Mouse (Mus musculus): Measurements from ENCODE around the gene Samd8. TPM values are rescaled to one million over a fixed set of nuclear protein-coding genes. Genes with fewer than 3 reads are reported as not detected.
A peak's percentile ranks its signal among the peaks of the same experiment; 100 is the strongest.

Samd8 gene
- polyA plus RNA-seq, 1 experiment = 30.6 TPM

- Histone ChIP-seq H3K36me3 (ENCODE audit: control insufficient read depth, insufficient read depth, low read length) (no peaks in the 10 kb centered on the region), H3K4me1 (ENCODE audit: control insufficient read depth, insufficient read depth, insufficient read length, low read length) (no peaks in the 10 kb centered on the region), H3K4me3 (ENCODE audit: low read depth, low read length) (no peak overlapping the region), H3K27me3 (ENCODE audit: control insufficient read depth, insufficient read depth, low read length) (no peaks in the 10 kb centered on the region), H3K27ac (ENCODE audit: insufficient read depth, low read depth, low read length) (no peak overlapping the region)
- WGBS = 88% methylated on average over 15 of the region's 15 CpGs
- no peak for TF ChIP-seq POLR2A (IDR thresholded peaks at IDR 0.05; ENCODE audit: low read depth, low read length)
- TF ChIP-seq CTCF (IDR thresholded peaks at IDR 0.05; ENCODE audit: extremely low read depth, insufficient read length, insufficient replicate concordance, low read depth, low read length) = no peak
These were observed 17.0 kb upstream of the Samd8 start for GRCm38 (mm10) chr14:21733131-21733905.

- Histone ChIP-seq H3K27me3 (ENCODE audit: control insufficient read depth, insufficient read depth, low read length) (no peaks in the 10 kb centered on the region), H3K4me3 (ENCODE audit: low read depth, low read length) (no peak overlapping the region), H3K36me3 (ENCODE audit: control insufficient read depth, insufficient read depth, low read length) (no peaks in the 10 kb centered on the region), H3K4me1 (ENCODE audit: control insufficient read depth, insufficient read depth, insufficient read length, low read length) (no peaks in the 10 kb centered on the region), H3K27ac (ENCODE audit: insufficient read depth, low read depth, low read length) (no peak overlapping the region)
- WGBS = 96% methylated on average over 7 of the region's 7 CpGs
- TF ChIP-seq CTCF (IDR thresholded peaks at IDR 0.05; ENCODE audit: extremely low read depth, insufficient read length, insufficient replicate concordance, low read depth, low read length) = no peak
- no peak for TF ChIP-seq POLR2A (IDR thresholded peaks at IDR 0.05; ENCODE audit: low read depth, low read length)
These were observed 10.0 kb upstream of the Samd8 start for GRCm38 (mm10) chr14:21740345-21740744.

GRCm38 (mm10) chr14:21741314-21741713 is 9.0 kb upstream of the Samd8 start:
- no peaks in the 10 kb centered on the region for H3K36me3 ChIP-seq (ENCODE audit: control insufficient read depth, insufficient read depth, low read length)
- H3K27ac ChIP-seq (ENCODE audit: insufficient read depth, low read depth, low read length) = no peak overlapping the region
- no peak for TF ChIP-seq POLR2A (IDR thresholded peaks at IDR 0.05; ENCODE audit: low read depth, low read length)
- no peak for TF ChIP-seq CTCF (IDR thresholded peaks at IDR 0.05; ENCODE audit: extremely low read depth, insufficient read length, insufficient replicate concordance, low read depth, low read length)
- H3K4me1 ChIP-seq (ENCODE audit: control insufficient read depth, insufficient read depth, insufficient read length, low read length) = no peaks in the 10 kb centered on the region
- H3K27me3 ChIP-seq (ENCODE audit: control insufficient read depth, insufficient read depth, low read length) = no peaks in the 10 kb centered on the region
- 91% methylated on average over 3 of the region's 3 CpGs for WGBS
- H3K4me3 ChIP-seq (ENCODE audit: low read depth, low read length) = no peak overlapping the region

- no peaks in the 10 kb centered on the region for H3K27me3 ChIP-seq (ENCODE audit: control insufficient read depth, insufficient read depth, low read length)
- no peak overlapping the region for H3K27ac ChIP-seq (ENCODE audit: insufficient read depth, low read depth, low read length)
- H3K4me3 ChIP-seq (ENCODE audit: low read depth, low read length) = no peak overlapping the region
- 21% methylated on average over 4 of the region's 4 CpGs for WGBS
- TF ChIP-seq POLR2A (IDR thresholded peaks at IDR 0.05; ENCODE audit: low read depth, low read length) (no peak), CTCF (IDR thresholded peaks at IDR 0.05; ENCODE audit: extremely low read depth, insufficient read length, insufficient replicate concordance, low read depth, low read length) (peak; percentile 98)
- H3K4me1 ChIP-seq (ENCODE audit: control insufficient read depth, insufficient read depth, insufficient read length, low read length) = no peaks in the 10 kb centered on the region
- H3K36me3 ChIP-seq (ENCODE audit: control insufficient read depth, insufficient read depth, low read length) = no peaks in the 10 kb centered on the region
These were observed 8.5 kb upstream of the Samd8 start for GRCm38 (mm10) chr14:21741786-21742185.

- TF ChIP-seq CTCF (IDR thresholded peaks at IDR 0.05; ENCODE audit: extremely low read depth, insufficient read length, insufficient replicate concordance, low read depth, low read length) (no peak), POLR2A (IDR thresholded peaks at IDR 0.05; ENCODE audit: low read depth, low read length) (no peak)
- no peak overlapping the region for H3K4me3 ChIP-seq (ENCODE audit: low read depth, low read length)
- H3K4me1 ChIP-seq (ENCODE audit: control insufficient read depth, insufficient read depth, insufficient read length, low read length) = no peaks in the 10 kb centered on the region
- 95% methylated on average over 4 of the region's 4 CpGs for WGBS
- no peaks in the 10 kb centered on the region for H3K27me3 ChIP-seq (ENCODE audit: control insufficient read depth, insufficient read depth, low read length)
- H3K27ac ChIP-seq (ENCODE audit: insufficient read depth, low read depth, low read length) = no peak overlapping the region
- H3K36me3 ChIP-seq (ENCODE audit: control insufficient read depth, insufficient read depth, low read length) = no peaks in the 10 kb centered on the region
These were observed 7.9 kb upstream of the Samd8 start for GRCm38 (mm10) chr14:21742441-21742840.

GRCm38 (mm10) chr14:21744169-21744568 is 6.2 kb upstream of the Samd8 start:
- Histone ChIP-seq H3K36me3 (ENCODE audit: control insufficient read depth, insufficient read depth, low read length) (no peaks in the 10 kb centered on the region), H3K27ac (ENCODE audit: insufficient read depth, low read depth, low read length) (no peak overlapping the region), H3K4me3 (ENCODE audit: low read depth, low read length) (no peak overlapping the region), H3K27me3 (ENCODE audit: control insufficient read depth, insufficient read depth, low read length) (no peaks in the 10 kb centered on the region), H3K4me1 (ENCODE audit: control insufficient read depth, insufficient read depth, insufficient read length, low read length) (no peaks in the 10 kb centered on the region)
- TF ChIP-seq CTCF (IDR thresholded peaks at IDR 0.05; ENCODE audit: extremely low read depth, insufficient read length, insufficient replicate concordance, low read depth, low read length) (no peak), POLR2A (IDR thresholded peaks at IDR 0.05; ENCODE audit: low read depth, low read length) (no peak)
- WGBS = 100% methylated on average over 1 of the region's 1 CpGs

GRCm38 (mm10) chr14:21745149-21745548 is 5.2 kb upstream of the Samd8 start:
- 61% methylated on average over 5 of the region's 5 CpGs for WGBS
- Histone ChIP-seq H3K27ac (ENCODE audit: insufficient read depth, low read depth, low read length) (no peak overlapping the region), H3K36me3 (ENCODE audit: control insufficient read depth, insufficient read depth, low read length) (no peaks in the 10 kb centered on the region), H3K27me3 (ENCODE audit: control insufficient read depth, insufficient read depth, low read length) (no peaks in the 10 kb centered on the region), H3K4me1 (ENCODE audit: control insufficient read depth, insufficient read depth, insufficient read length, low read length) (peaks cover 2% of the 10 kb centered on the region; the same call in 1 of the 2 replicates), H3K4me3 (ENCODE audit: low read depth, low read length) (no peak overlapping the region)
- TF ChIP-seq CTCF (IDR thresholded peaks at IDR 0.05; ENCODE audit: extremely low read depth, insufficient read length, insufficient replicate concordance, low read depth, low read length) (no peak), POLR2A (IDR thresholded peaks at IDR 0.05; ENCODE audit: low read depth, low read length) (no peak)

Measured in small intestine, adult 2 months (tissue).